Mouse (Mus musculus) stomach, embryonic 15.5 days (tissue): ENCODE measurements around the gene Pstk. TPM values are rescaled to one million over a fixed set of nuclear protein-coding genes. Genes with fewer than 3 reads are reported as not detected.

Experiments used
- ATAC-seq: fragments of 200-750 bp; cut with Nextera tagmentation; 2 replicates; pipeline ENCODE4 v1.8.0; 2017; ENCODE audit warnings: low read depth, moderate number of reproducible peaks, moderate TSS enrichment; ENCODE audit not compliant: insufficient read depth, low FRiP score
- H3K27ac ChIP-seq: fragments of 300-500 bp; sonication (generic); 2 replicates; pipeline ENCODE4 v1.5.1; 2015; ENCODE audit warnings: mild to moderate bottlenecking, inconsistent platforms
- H3K27me3 ChIP-seq: fragments of 300-500 bp; sonication (generic); replicated peaks from 2 replicates; pipeline ENCODE4 v1.6.1; 2015; ENCODE audit warnings: inconsistent platforms
- H3K36me3 ChIP-seq: fragments of 300-500 bp; sonication (generic); 2 replicates; pipeline ENCODE4 v1.6.1; 2015; ENCODE audit warnings: inconsistent platforms
- H3K4me1 ChIP-seq: fragments of 300-500 bp; sonication (generic); 2 replicates; pipeline ENCODE4 v1.6.1; 2015; ENCODE audit warnings: inconsistent platforms
- H3K4me2 ChIP-seq: fragments of 300-500 bp; sonication (generic); 2 replicates; pipeline ENCODE4 v1.6.1; 2015; ENCODE audit warnings: mild to moderate bottlenecking, inconsistent platforms
- H3K4me3 ChIP-seq: fragments of 300-500 bp; sonication (generic); replicated peaks from 2 replicates; pipeline ENCODE4 v1.5.1; 2015; ENCODE audit warnings: inconsistent platforms
- H3K9ac ChIP-seq: fragments of 300-500 bp; sonication (generic); 2 replicates; pipeline ENCODE4 v1.6.1; 2015; ENCODE audit warnings: inconsistent platforms
- H3K9me3 ChIP-seq: fragments of 300-500 bp; sonication (generic); 2 replicates; pipeline ENCODE4 v1.6.1; 2016; ENCODE audit warnings: inconsistent platforms
- WGBS: fragments of 180-500 bp; shearing (Covaris S2); methylation state at CpG from one replicate; pipeline ENCODE4 v1.1.7; 2015; 5-methylcytosine and 5-hydroxymethylcytosine counted together
- polyA plus RNA-seq: library from polyadenylated mRNA; unstranded; fragments of >200 nt; fragmentation: Nextera tagmentation; extraction: Ambion mirVana; gene quantifications from 2 replicates; pipeline ENCODE4 v1.2.1, GENCODE M21; 2015

Pstk gene
- polyA plus RNA-seq, result 69.8 and 75.2 TPM in 2 replicates

- H3K4me1 ChIP-seq, result no peaks in the 10 kb centered on the region; the same call in 1 of the 2 replicates
- peak within 1 kb of the TSS; percentile 56 for H3K4me2 ChIP-seq
- ATAC-seq, result peak; percentile 96
- peak within 1 kb of the TSS; percentile 91 for H3K9ac ChIP-seq
- peak within 1 kb of the TSS; percentile 97 for H3K27ac ChIP-seq
- H3K36me3 ChIP-seq, result no peaks in the 10 kb centered on the region
- peak within 1 kb of the TSS; percentile 75 for H3K4me3 ChIP-seq
- no peaks in the 10 kb centered on the region for H3K9me3 ChIP-seq
- no peaks in the 10 kb centered on the region for H3K27me3 ChIP-seq
- 4% methylated on average over 47 of the region's 47 CpGs for WGBS
Observed at GRCm38 (mm10) chr7:131370648-131371469, at the start of gene Pstk. Gene Pstk (plus strand): TSS chr7:131371141.

DNA sequence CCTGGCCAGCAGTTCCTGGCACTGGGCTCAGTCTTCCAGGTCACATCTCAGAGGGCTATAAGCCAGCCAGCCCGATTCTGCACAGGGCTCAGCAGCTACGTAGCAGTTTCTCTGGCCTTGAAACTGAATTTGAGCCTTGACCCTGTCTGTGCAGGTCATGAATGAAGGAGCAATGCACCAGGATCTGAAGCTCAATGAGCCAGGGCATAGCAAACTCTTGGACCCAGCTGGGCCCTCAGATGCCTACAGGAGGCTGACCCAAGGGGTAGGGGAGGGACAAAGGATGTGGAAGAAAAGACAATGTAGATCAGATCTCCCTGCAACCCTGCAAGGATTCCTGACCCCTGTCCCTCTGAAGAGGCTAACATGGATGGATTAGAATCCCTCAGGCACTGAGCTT, 48.7 kb upstream of the Pstk start, which contains the start of gene Cuzd1:
TSS of gene Cuzd1 (minus strand) at position 101 of the 400 bp plus-strand sequence.
- Histone ChIP-seq H3K9ac (no peak within 1 kb of the TSS), H3K4me1 (no peaks in the 10 kb centered on the region), H3K4me2 (no peak within 1 kb of the TSS), H3K27ac (no peak within 1 kb of the TSS), H3K9me3 (no peaks in the 10 kb centered on the region), H3K27me3 (no peaks in the 10 kb centered on the region), H3K4me3 (no peak within 1 kb of the TSS), H3K36me3 (no peaks in the 10 kb centered on the region)
- ATAC-seq, result no peak
- WGBS, result 72% methylated on average over 2 of the region's 2 CpGs

- H3K36me3 ChIP-seq, result no peaks in the 10 kb centered on the region
- ATAC-seq, result no peak
- H3K27me3 ChIP-seq, result no peaks in the 10 kb centered on the region
- H3K27ac ChIP-seq, result no peak overlapping the region
- no peaks in the 10 kb centered on the region for H3K9me3 ChIP-seq
- no peaks in the 10 kb centered on the region for H3K4me1 ChIP-seq
- H3K9ac ChIP-seq, result no peak overlapping the region
- no peak overlapping the region for H3K4me2 ChIP-seq
- H3K4me3 ChIP-seq, result no peak overlapping the region
- 90% methylated on average over 5 of the region's 5 CpGs for WGBS
Observed at GRCm38 (mm10) chr7:131327054-131327453, 43.9 kb upstream of the Pstk start.

- H3K4me1 ChIP-seq, result no peaks in the 10 kb centered on the region
- H3K9ac ChIP-seq, result no peak within 1 kb of the TSS
- H3K36me3 ChIP-seq, result no peaks in the 10 kb centered on the region
- ATAC-seq, result no peak
- no peaks in the 10 kb centered on the region for H3K27me3 ChIP-seq
- H3K9me3 ChIP-seq, result no peaks in the 10 kb centered on the region
- no peak within 1 kb of the TSS for H3K4me3 ChIP-seq
- no peak within 1 kb of the TSS for H3K4me2 ChIP-seq
- H3K27ac ChIP-seq, result no peak within 1 kb of the TSS
- 92% methylated on average over 5 of the region's 5 CpGs for WGBS
Observed at GRCm38 (mm10) chr7:131329416-131329815, 41.5 kb upstream of the Pstk start, which contains the start of gene Fam24b. Gene Fam24b (minus strand): TSS chr7:131329516.

DNA sequence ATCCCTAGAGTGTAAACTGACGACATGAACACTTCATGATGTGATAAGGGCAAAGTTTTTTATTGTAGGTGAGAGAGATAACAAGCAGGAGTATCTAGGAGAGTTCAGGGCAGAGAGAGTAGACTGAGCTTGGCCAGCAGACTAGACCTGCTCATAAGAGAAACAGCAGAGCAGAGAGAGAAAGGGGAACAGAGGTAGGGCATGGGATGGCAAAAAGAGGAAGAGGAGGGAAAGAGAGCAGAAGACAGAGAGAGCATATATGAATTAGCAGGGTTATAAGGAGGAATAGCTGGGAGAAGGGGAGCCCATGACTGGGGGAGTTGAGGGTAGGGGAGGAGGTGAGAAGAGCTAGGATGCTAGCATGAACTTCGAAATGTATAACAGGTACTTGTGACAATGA, 39.3 kb upstream of the Pstk start:
- no peaks in the 10 kb centered on the region for H3K4me1 ChIP-seq
- H3K27ac ChIP-seq, result no peak overlapping the region
- no peak overlapping the region for H3K4me2 ChIP-seq
- no peak overlapping the region for H3K9ac ChIP-seq
- no peak for ATAC-seq
- H3K36me3 ChIP-seq, result no peaks in the 10 kb centered on the region
- H3K27me3 ChIP-seq, result no peaks in the 10 kb centered on the region
- 62% methylated on average over 2 of the region's 2 CpGs for WGBS
- no peak overlapping the region for H3K4me3 ChIP-seq
- H3K9me3 ChIP-seq, result no peaks in the 10 kb centered on the region

GRCm38 (mm10) chr7:131333564-131333963, 37.4 kb upstream of the Pstk start, which contains the start of gene Fam24a:
Gene Fam24a (plus strand): TSS chr7:131333864.
- Histone ChIP-seq H3K36me3 (no peaks in the 10 kb centered on the region), H3K9me3 (no peaks in the 10 kb centered on the region), H3K4me1 (0 out of 2 replicates have a peak, but pooled peaks cover 2% of the 10 kb centered on the region), H3K27me3 (no peaks in the 10 kb centered on the region), H3K4me3 (no peak within 1 kb of the TSS), H3K4me2 (no peak within 1 kb of the TSS), H3K27ac (no peak within 1 kb of the TSS), H3K9ac (no peak within 1 kb of the TSS)
- 45% methylated on average over 1 of the region's 1 CpGs for WGBS
- no peak for ATAC-seq

DNA sequence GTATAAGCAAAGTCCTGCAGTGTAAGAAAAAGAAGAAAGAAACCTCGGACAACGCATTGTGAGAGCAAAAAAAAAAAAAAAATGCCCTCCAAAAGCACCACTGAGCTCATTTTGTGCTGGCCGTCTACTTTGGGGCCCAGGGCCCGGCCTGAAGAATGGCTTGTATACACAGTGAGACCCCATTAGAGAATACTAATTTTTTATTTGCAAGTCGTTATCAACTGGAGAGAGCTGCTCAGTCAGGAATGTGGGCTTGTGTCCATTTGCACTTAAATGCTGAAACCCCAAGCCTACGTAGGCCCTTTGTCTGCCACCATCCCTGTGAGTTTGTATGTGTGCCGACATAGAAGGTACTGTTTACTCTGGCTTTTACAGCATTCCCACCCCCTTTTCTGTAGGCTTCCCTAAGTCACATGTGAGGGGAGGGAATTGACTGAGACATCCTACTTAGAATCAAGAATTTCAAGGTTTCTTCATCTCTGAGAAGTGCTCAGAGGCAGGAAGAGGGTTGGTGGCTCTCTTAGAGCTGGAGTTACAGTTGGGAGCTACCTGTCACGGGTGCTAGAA, 33.4 kb upstream of the Pstk start:
- no peak overlapping the region for H3K4me2 ChIP-seq
- no peak overlapping the region for H3K9ac ChIP-seq
- no peaks in the 10 kb centered on the region for H3K9me3 ChIP-seq
- H3K27ac ChIP-seq, result peak overlapping the region; percentile 8; the same call in 1 of the 2 replicates
- H3K4me1 ChIP-seq, result 0 out of 2 replicates have a peak, but pooled peaks cover 2% of the 10 kb centered on the region
- H3K27me3 ChIP-seq, result no peaks in the 10 kb centered on the region
- H3K36me3 ChIP-seq, result peaks cover 14% of the 10 kb centered on the region; the same call in 1 of the 2 replicates
- ATAC-seq, result no peak
- H3K4me3 ChIP-seq, result no peak overlapping the region
- 43% methylated on average over 8 of the region's 8 CpGs for WGBS

DNA sequence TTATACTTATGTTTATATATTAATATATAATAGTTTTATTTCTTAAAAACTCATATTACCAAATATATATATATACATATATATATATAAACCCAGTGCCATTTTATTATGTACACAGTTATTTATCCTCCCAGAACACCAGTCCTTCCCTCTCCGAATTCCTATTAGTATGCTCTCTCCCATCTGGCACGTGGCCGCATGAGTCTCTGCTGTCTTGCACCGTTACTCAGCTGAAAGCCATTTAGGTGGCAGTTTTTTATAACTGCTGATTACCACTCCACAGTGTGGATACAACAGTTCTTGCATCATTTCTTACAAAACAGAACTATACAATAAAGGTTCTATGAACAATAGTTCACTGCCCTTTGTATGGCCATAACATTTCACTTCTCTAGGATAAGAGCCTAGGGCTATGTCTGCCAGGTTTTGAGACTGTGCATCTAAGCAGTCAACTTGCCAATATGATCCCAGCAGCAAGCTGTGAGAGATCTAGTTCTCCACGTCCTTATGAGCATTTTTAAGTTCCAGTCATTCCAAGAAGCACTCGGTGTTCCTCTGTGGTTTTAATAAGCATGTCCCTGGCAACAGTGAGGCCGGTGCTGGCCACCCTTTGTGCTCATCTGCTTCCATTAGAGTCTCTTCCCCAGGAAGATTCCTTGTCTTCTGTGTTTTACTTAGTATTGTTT, 24.9 kb upstream of the Pstk start:
- Histone ChIP-seq H3K36me3 (peaks cover 27% of the 10 kb centered on the region), H3K4me1 (no peaks in the 10 kb centered on the region), H3K4me3 (no peak overlapping the region), H3K27me3 (no peaks in the 10 kb centered on the region), H3K4me2 (no peak overlapping the region), H3K9ac (no peak overlapping the region), H3K9me3 (no peaks in the 10 kb centered on the region), H3K27ac (no peak overlapping the region)
- WGBS, result 84% methylated on average over 7 of the region's 7 CpGs
- no peak for ATAC-seq

- 94% methylated on average over 13 of the region's 13 CpGs for WGBS
- Histone ChIP-seq H3K4me1 (no peaks in the 10 kb centered on the region), H3K4me2 (no peak overlapping the region), H3K36me3 (peaks cover 17% of the 10 kb centered on the region), H3K27ac (no peak overlapping the region), H3K4me3 (no peak overlapping the region), H3K9me3 (no peaks in the 10 kb centered on the region), H3K9ac (no peak overlapping the region), H3K27me3 (no peaks in the 10 kb centered on the region)
- no peak for ATAC-seq
Observed at GRCm38 (mm10) chr7:131356105-131356504, 14.8 kb upstream of the Pstk start.

DNA sequence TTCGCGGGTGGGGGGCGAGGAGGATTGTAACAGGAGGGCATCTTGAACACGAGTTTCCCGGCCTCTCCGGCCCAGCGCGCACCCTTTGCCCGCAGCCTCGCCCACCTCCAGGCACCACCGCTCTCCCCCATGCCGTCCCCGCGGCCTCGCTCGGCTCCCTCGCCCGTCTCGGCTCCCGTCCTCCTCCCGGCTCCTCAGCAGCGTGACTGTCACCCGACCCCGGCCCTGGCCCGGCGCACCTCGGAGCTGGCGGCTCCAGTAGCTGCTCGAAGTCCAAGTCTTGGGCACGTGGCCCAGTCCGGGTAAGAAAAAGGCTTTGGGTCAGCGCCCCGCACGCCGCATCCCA, 8.7 kb upstream of the Pstk start:
- H3K4me3 ChIP-seq, result peak overlapping the region; percentile 94
- peak overlapping the region; percentile 80 for H3K9ac ChIP-seq
- no peaks in the 10 kb centered on the region for H3K9me3 ChIP-seq
- peak overlapping the region; percentile 95 for H3K27ac ChIP-seq
- ATAC-seq, result peak; percentile 45
- WGBS, result 0% methylated on average over 35 of the region's 35 CpGs
- peaks cover 9% of the 10 kb centered on the region for H3K36me3 ChIP-seq
- H3K4me2 ChIP-seq, result peak overlapping the region; percentile 89
- peaks cover 4% of the 10 kb centered on the region; the same call in 1 of the 2 replicates for H3K4me1 ChIP-seq
- no peaks in the 10 kb centered on the region for H3K27me3 ChIP-seq

GRCm38 (mm10) chr7:131362615-131363300, 8.2 kb upstream of the Pstk start, which contains the start of gene 2310057M21Rik:
Gene 2310057M21Rik (minus strand): TSS chr7:131362759.
- Histone ChIP-seq H3K9me3 (no peaks in the 10 kb centered on the region), H3K36me3 (peaks cover 6% of the 10 kb centered on the region), H3K4me1 (peaks cover 4% of the 10 kb centered on the region; the same call in 1 of the 2 replicates), H3K27me3 (no peaks in the 10 kb centered on the region), H3K4me3 (peak within 1 kb of the TSS; percentile 94), H3K9ac (peak within 1 kb of the TSS; percentile 80), H3K27ac (peak within 1 kb of the TSS; percentile 95), H3K4me2 (peak within 1 kb of the TSS; percentile 89)
- peak; percentile 97 for ATAC-seq
- WGBS, result under 1% methylated on average over 55 of the region's 55 CpGs
